Mouse (Mus musculus) erythroblast, adult 5-6 weeks (primary cell): ENCODE measurements around the gene Mllt11. TPM values are rescaled to one million over a fixed set of nuclear protein-coding genes. Genes with fewer than 3 reads are reported as not detected.

ENCODE experiments used
- ATAC-seq: replicated peaks from 2 replicates; pipeline ENCODE4 v1.8.0; 2016; ENCODE audit warnings: moderate number of reproducible peaks, mild to moderate bottlenecking, moderate TSS enrichment, inconsistent platforms; ENCODE audit not compliant: poor library complexity, low FRiP score, severe bottlenecking
- total RNA-seq, 2 experiments: library from RNA; stranded (forward) in 1 of 2; stranded (reverse) in 1 of 2; fragments of 150-400 nt in 1 of 2; fragments of 200-764, 138-1000 nt in 1 of 2; gene quantifications; 2 replicates each; pipeline versions ENCODE4 v1.2.3 to v1.2.4; 2015 to 2017; ENCODE audit warnings: low replicate concordance in 2 of 2

Gene Mllt11
- 3.1 TPM in 1 of 2 replicates, not detected in the other for total RNA-seq (2015; ENCODE audit: low replicate concordance)
- total RNA-seq (2017; ENCODE audit: low replicate concordance) = 0.14 TPM in 1 of 2 replicates, not detected in the other

- ATAC-seq = no peak
Measured at GRCm38 (mm10) chr3:95231298-95232221, at the start of gene Mllt11. Gene Mllt11, minus strand, starts transcription at chr3:95232171.

- peak; percentile 82 for ATAC-seq
Measured at GRCm38 (mm10) chr3:95281216-95282126, 49.5 kb upstream of the Mllt11 start, which contains the start of the genes Mindy1 and Prune1. Gene Mindy1, plus strand, starts transcription at chr3:95281345. Gene Prune1, minus strand, starts transcription at chr3:95282076.

- ATAC-seq = no peak
Measured at GRCm38 (mm10) chr3:95280747-95281146, 48.8 kb upstream of the Mllt11 start.

GRCm38 (mm10) chr3:95277149-95277551 lies 45.2 kb upstream of the Mllt11 start:
- ATAC-seq = no peak

GRCm38 (mm10) chr3:95276428-95276934 lies 44.5 kb upstream of the Mllt11 start:
- no peak for ATAC-seq

- no peak for ATAC-seq
Measured at GRCm38 (mm10) chr3:95275161-95275560, 43.2 kb upstream of the Mllt11 start.

- ATAC-seq = no peak
Measured at GRCm38 (mm10) chr3:95274453-95274852, 42.5 kb upstream of the Mllt11 start.

GRCm38 (mm10) chr3:95273471-95273870 lies 41.5 kb upstream of the Mllt11 start:
- no peak for ATAC-seq

GRCm38 (mm10) chr3:95270766-95271364 lies 38.9 kb upstream of the Mllt11 start:
- no peak for ATAC-seq

GRCm38 (mm10) chr3:95269789-95270188 lies 37.8 kb upstream of the Mllt11 start:
- no peak for ATAC-seq

GRCm38 (mm10) chr3:95267855-95268254 lies 35.9 kb upstream of the Mllt11 start:
- ATAC-seq = no peak

- no peak for ATAC-seq
Measured at GRCm38 (mm10) chr3:95266052-95266451, 34.1 kb upstream of the Mllt11 start.

- ATAC-seq = no peak
Measured at GRCm38 (mm10) chr3:95264724-95265123, 32.8 kb upstream of the Mllt11 start.

- peak; percentile 84 for ATAC-seq
Measured at GRCm38 (mm10) chr3:95263089-95263739, 31.2 kb upstream of the Mllt11 start.

- no peak for ATAC-seq
Measured at GRCm38 (mm10) chr3:95261975-95262374, 30.0 kb upstream of the Mllt11 start.

GRCm38 (mm10) chr3:95256931-95257330 lies 25.0 kb upstream of the Mllt11 start:
- ATAC-seq = no peak

- no peak for ATAC-seq
Measured at GRCm38 (mm10) chr3:95250783-95251424, 18.9 kb upstream of the Mllt11 start, which contains the start of gene Bnipl. Gene Bnipl, minus strand, starts transcription at chr3:95251193.

- ATAC-seq = no peak
Measured at GRCm38 (mm10) chr3:95250361-95250760, 18.4 kb upstream of the Mllt11 start.
